Mouse (Mus musculus): ENCODE measurements at regions not wholly inside any gene's neighbourhood (a gene's known extent, or its start where the extent isn't known, plus 50 kb on each side); places are given as distances from the start of the nearest gene placed in this dataset.

GRCm38 (mm10) chr15:59794871-59795270 lies 221.5 kb downstream of the 4933412E24Rik start:
- TF ChIP-seq CTCF (IDR thresholded peaks at IDR 0.05; ENCODE audit: control insufficient read depth, insufficient read depth, insufficient read length): no peak
- no peak for TF ChIP-seq MYOG (IDR thresholded peaks at IDR 0.05; ENCODE audit: control insufficient read depth, extremely low read depth, insufficient read length)
- TF ChIP-seq CEBPB (IDR thresholded peaks at IDR 0.05; ENCODE audit: low read depth): no peak
- no peak for TF ChIP-seq USF1 (IDR thresholded peaks at IDR 0.05; ENCODE audit: low read depth)
- TF ChIP-seq MYOD1 (IDR thresholded peaks at IDR 0.05; ENCODE audit: control insufficient read depth, insufficient read length, low read depth): no peak
- TF ChIP-seq FOSL1 (IDR thresholded peaks at IDR 0.05; ENCODE audit: insufficient read depth, low read length, poor library complexity, severe bottlenecking): no peak
- no peak for TF ChIP-seq MAX (IDR thresholded peaks at IDR 0.05)

All from C2C12 (cell line).